Mouse (Mus musculus) kidney, postnatal 36 days (tissue): ENCODE measurements around the gene Wbp4.
A peak's percentile ranks its signal among the peaks of the same experiment; 100 is the strongest.

Experiments used
- DNase-seq, 2 experiments: peaks; one replicate each; pipeline ENCODE4 v3.0.0; 2021 to 2022; ENCODE audit warnings: mixed read lengths in 2 of 2

The Wbp4 gene

DNA sequence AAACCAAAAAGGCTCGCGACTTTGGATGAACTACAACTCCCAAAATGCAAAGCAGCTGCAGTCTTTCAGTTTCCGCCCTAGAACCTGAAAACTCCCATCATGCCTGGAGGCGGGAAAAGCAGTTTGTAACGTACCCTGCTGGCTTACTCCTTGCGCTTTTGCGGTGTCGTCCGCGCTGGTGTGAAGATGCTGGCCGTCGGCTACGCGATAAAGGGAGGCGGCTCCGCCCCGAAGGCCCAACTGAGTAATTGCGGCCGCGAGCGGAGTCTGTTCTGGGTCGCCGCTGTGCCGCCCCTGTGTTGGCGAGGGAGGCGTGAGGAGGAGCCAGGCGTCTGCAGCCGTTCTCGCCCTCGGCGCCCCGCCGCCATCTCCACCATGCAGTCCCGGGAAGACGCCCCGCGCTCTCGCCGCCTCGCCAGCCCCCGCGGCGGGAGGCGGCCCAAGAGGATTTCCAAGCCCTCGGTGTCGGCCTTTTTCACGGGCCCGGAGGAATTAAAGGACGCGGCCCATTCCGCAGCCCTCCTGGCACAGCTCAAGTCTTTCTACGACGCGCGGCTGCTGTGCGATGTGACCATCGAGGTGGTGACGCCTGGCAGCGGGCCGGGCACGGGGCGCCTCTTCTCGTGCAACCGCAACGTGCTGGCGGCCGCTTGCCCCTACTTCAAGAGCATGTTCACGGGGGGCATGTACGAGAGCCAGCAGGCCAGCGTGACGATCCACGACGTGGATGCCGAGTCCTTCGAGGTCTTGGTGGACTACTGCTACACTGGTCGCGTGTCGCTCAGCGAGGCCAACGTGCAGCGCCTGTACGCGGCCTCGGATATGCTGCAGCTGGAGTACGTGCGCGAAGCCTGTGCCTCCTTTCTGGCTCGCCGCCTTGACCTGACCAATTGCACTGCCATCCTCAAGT is 29.4 kb downstream of the Wbp4 start, which contains the start of gene Kbtbd6:
Gene Kbtbd6 (plus strand): TSS at position 155 of the 910 bp plus-strand sequence.
- DNase-seq: peak; percentile 85 to 88

DNA sequence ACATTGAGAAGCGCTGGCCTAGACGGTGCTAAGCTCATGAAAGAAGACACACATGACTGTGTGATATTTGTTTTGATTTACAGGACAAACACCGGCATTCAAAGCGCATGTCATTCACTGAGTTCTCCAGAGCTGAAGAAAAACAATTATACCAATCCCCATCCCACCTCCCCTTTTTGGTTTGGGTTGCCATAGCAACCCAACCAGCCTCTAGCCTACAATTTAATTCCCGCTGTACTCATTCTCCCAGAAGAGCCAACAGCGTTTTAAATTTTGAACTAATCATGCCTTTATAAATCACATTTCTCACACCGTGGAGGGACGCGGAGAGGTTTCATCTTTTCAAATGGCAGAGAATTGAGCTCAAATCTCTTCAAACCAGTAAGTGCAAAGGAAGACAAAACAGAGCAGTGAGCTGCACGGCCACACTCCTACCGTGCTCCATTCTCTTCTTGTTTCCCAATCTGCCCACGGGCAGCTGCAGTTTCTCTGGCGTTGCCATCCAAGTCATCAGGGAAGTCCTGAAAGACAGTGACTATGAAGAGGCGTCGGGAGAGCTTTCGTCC is 36.2 kb downstream of the Wbp4 start:
- DNase-seq: no peak

DNA sequence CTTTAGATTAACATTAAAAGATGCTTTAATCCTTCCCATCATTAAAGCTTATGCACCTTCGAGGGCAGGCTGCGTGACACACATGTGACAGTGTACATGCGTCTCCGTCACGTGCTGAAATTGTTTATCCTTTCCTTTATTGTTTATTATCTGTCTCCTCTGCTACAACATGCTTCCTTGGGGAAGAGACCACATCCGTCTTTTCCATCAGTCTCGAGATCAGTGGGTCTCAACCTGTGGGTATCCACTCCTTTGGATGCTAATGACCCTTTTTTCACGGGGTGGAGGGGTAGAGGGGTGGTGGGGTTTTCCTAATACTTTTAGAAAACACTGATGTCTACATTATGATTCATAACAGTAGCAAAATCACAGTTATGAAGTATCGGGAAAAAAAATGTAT is 36.7 kb downstream of the Wbp4 start:
- no peak for DNase-seq

DNA sequence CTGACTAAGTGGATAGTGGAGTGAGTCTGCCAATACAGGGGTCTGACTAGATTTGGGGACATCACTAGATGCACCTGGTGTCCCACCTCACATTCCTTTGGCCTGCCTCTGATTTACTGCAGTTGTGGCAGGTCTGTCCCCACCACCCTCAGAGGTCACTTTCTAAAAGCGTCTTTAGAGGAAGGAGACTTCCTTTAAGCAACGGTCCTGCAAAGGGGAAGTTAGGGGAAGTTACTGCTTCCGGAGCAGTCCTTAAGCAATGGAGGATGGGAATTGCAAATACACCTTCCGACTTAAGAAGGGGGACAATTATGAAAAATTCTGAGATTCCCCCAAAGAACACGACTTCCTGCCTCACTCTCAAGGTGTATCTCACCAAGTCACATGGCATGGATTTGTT is 39.9 kb downstream of the Wbp4 start:
- no peak for DNase-seq

DNA sequence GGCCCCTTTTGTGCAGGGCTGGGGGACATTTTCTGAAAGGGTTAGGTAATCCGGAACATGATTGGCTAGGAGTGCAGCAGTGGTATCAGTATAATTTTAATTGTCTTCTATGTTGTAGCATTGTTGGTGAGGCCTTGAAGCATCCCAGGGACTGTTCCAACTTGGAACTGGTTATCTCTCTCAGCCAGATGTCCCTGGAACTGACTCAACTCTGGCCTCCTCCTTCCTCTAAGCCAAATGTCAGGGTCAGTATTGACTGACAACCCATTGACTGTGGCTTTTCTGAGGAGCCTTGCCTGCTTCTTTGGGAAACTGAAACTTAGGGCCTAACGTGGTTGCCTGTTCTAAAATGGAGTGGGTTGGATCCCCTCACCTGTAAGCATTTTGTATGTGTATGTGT is 40.7 kb downstream of the Wbp4 start:
- no peak for DNase-seq

DNA sequence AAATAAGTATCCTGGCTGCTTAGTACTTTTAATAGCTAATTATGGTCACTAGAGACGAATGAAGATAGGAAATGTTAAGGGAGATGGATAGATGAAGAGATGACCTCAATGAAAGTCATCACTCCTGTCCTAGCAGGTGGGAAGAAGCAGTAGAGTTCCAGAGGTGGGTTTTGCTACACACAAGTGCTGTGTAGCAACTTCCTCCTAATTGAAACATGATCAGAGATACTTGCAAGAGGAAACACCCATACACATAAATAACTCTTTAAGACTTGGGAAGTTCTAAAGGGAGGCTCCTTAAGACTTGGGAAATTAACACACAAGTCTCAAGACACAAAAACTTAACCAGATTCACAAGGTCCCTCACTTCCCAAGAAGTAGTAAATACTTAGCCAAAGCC is 47.3 kb downstream of the Wbp4 start:
- DNase-seq: no peak

DNA sequence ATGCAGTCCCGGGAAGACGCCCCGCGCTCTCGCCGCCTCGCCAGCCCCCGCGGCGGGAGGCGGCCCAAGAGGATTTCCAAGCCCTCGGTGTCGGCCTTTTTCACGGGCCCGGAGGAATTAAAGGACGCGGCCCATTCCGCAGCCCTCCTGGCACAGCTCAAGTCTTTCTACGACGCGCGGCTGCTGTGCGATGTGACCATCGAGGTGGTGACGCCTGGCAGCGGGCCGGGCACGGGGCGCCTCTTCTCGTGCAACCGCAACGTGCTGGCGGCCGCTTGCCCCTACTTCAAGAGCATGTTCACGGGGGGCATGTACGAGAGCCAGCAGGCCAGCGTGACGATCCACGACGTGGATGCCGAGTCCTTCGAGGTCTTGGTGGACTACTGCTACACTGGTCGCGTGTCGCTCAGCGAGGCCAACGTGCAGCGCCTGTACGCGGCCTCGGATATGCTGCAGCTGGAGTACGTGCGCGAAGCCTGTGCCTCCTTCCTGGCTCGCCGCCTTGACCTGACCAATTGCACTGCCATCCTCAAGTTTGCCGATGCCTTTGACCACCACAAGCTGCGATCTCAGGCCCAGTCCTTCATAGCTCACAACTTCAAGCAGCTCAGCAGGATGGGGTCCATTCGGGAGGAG is 54.5 kb downstream of the Wbp4 start:
- DNase-seq: peak in 1 of 2 experiments; percentile 22

DNA sequence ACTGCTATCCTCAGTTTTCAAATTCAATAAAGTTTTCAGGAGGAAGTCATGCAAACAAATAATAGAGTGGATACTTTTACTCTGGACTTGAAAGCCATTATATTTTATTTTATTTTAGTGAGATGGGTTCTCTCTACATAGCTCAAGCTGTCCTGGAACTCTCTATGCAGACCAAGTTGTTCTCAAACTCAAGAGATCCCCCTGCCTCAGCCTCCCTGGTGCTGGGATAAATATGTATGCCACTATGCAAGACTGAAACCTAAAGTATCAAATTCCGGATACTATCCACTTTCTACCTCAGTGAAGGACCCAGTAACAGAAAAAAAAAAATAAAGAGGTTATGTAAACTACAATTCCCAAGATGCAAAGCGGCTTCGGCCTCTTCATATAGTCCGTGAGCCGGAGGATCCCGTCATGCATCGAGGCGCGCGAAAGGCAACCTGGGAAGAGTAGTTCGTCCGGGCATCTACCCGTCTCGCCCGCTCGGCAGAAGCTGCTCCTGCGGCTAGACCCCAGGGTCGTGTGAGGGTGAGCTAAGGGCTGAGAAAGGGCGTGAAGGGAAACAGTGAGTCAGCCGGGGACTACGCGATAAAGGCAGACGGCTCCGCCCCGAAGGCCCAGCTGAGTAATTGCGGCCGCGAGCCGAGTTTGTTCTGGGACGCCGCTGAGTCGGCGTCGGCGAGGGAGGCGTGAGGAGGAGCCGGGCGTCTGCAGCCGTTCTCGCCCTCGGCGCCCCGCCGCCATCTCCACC is 55.2 kb downstream of the Wbp4 start, which contains the start of gene Kbtbd7:
Gene Kbtbd7 (plus strand): TSS at position 533 of the 751 bp plus-strand sequence.
- DNase-seq: peak; percentile 94 to 97

DNA sequence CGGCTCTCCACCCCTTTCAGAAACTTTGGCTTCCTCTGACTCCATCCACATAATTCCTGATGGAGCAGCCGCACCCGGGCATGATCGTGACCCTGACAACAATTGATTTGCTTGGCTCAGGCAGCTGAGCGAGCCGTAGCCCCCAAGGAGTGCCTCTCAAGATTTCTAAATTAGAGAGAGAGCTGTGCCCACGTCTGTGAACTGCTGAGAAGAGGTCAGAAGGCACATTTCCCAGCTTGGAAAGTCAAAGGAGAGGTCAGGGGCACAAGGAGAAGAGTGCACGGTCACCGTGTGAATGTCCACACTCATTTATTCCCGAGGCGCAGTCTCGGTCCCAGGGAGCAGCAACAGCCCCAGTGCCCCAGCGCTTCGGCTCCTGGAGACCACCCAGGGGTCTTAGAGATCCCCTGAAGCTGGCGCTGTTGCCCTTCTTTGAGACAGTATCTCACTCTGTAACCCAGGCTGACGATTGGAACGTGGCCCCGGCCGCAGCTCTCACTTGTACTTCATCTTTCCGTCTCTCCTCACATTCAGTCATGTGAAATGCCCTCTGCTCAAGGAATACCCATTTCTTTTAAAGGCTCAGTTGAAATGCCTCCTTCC is 61.1 kb downstream of the Wbp4 start:
- no peak for DNase-seq

DNA sequence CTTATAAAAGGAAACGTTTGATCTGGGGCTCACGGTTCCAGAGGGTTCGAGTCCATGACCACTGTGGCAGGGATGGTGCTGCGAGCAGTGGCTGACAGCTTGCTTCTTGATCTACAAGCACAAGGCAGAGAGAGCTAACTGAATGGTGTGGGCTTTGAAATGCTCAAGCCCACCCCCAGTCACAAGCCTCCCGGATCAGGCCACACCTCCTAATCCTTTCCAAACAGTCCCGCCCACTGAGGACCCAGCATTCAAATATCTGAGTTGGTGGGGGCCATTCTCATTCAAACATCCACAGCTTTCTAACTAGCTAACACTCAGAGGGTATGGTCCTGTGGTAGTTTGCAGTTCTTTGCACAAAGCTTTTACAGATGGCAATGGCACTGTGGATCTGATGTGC is 68.2 kb downstream of the Wbp4 start:
- DNase-seq: no peak

DNA sequence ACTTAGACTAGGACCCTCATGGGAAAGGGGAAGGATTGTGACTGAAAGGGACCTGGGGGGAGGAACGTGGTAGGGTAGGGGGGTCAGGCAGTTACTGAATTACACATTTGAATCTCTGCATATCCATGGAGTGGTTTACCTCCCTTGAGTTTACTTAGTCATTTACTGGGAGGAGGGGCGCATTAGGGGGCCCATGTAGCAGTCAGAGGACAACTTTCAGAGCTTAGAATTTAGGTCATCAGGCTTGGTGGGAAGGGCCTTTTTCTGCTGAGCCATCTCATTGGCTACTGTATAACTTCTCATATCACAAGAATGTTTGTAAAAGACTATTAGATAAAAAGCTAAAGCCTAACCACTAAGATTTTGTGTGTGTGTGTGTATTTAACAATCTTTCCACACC is 70.7 kb downstream of the Wbp4 start:
- no peak for DNase-seq
